Mouse (Mus musculus): ENCODE data around the gene Zp3. TPM values are rescaled to one million over a fixed set of nuclear protein-coding genes. Genes with fewer than 3 reads are reported as not detected.

Gene Zp3
- polyA plus RNA-seq (2014; fragmentation: Illumina TruSeq; extraction: RNeasy Lipid Tissue Mini Kit (QIAGEN cat#74804)) = 2.6 TPM

DNA sequence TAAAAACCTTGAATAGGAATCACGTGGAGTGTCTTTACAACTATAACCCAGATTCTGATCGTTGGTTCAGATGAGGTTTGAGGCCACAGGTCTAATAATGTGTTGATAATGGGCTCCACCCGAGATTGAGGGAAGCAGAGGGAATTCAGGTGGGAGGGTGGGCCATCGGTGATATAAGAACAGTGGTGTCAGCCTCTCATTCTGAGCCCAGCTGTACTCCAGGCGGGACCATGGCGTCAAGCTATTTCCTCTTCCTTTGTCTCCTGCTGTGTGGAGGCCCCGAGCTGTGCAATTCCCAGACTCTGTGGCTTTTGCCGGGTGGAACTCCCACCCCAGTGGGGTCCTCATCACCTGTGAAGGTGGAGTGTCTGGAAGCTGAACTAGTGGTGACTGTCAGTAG, at the start of gene Zp3:
TSS of gene Zp3 (plus strand) at position 196 of the 400 bp plus-strand sequence.

DNA sequence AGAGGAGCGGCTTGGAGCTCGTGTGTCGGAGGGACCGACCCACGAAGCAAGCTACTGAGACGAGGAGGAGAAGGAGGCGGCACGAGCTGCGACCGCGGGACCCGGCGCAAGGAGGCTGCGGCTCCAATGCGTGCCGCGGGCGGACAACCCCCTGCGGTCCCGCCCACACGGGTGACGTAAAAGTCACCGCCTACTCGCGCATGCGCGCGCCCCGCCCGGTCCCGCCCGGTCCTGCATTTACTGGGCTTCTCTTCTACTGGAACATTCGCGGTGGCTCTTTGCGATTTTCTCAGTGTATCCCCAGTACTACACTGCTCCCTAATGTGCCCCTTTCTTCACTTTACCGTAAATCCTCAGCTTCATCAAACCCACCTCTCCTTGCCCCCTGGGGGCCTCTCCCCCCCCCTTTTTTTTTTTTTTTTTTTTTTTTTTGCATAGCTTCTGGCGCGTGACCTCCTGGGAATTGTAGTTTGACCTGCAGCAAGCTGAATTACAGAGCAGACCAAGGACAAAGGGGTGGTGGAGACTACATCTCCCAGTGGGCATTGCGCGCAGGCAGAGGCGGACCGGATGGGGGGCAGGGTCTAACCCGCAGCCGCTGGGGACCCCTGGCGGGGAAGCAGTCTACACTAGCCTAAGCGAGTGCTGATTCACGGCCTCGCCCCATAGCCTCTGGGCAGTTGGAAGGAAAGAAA, 45.3 kb upstream of the Zp3 start, which contains the start of gene Ywhag:
TSS of gene Ywhag (minus strand) at position 136 of the 695 bp plus-strand sequence.

DNA sequence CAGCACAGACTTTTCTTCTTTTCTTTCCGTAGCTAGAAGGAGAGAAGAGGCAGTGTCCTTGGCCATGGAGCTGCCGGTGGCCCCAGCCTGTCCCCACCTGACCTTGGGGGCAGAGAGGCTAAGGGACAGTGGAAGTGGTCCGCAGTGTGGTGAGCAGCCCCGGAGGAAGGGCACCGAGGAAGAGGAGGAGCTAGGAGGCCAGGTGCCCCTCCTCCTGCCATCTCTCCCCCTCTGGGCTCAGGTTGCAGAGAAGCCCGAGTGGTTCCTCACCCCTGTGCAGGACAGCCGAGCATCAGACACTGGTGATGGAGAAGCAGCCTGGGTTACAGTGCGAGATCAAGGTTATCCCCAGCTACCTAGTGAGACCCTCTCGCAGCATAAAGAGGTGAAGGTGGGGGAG, 5.5 kb upstream of the Zp3 start, which contains the start of gene Ssc4d:
TSS of gene Ssc4d (minus strand) at position 167 of the 400 bp plus-strand sequence.

DNA sequence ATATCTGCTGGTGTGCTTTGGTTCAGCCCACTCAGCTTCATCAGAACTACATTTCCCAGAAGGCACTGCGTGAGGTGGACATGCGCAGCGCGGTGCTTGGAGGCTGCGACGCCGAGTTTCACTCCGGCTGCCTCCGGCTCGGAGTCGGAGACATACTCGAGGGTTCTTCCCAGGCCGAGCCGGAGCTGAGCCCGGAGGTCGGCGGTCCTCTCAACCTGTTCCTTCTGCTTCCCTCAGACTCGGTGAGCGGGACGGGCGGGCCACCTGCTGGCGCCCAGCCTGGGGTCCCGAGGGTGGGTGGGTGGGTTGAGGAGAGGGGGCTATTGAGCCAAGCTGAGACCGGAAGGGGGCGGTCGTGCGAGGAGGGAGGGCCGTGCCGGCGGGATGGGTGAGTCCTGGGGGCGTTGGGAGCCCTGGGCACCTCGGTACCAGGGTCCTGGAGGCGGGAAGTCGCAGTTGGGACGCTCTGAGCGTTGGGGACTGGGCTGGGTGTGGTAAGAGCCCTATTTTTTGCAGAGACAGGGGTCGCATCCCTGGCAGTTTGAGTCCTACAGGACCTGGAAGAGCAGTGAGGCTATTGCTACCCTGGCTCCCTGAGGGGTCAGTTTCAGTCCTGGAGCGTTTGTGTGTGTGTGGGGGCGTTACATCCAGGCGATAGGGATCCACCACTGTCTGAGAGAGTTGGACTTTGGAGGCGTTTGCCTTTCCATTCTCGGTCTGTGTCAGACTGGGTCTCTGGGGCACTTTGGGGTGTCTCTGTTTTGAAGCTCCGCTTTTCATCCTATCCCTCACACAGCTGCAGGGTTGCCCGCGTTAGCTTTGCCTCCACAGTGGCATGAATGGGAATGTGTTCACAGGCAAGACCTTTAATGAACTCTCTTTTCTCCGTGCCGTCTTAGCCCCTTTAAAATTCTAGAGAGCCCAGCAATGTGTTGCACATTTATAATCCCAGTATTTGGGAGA, 15.1 kb downstream of the Zp3 start, which contains the start of gene Dtx2:
TSS of gene Dtx2 (plus strand) at position 76 of the 963 bp plus-strand sequence.

Other genes with a start within 250 kb of the Zp3 start
- gene Tmem120a, start 235.7 kb upstream of the Zp3 start, polyA plus RNA-seq (2014; fragmentation: Illumina TruSeq; extraction: RNeasy Lipid Tissue Mini Kit (QIAGEN cat#74804)) = 4.5 TPM
- gene Styxl1, start 201.7 kb upstream of the Zp3 start, polyA plus RNA-seq (2014; fragmentation: Illumina TruSeq; extraction: RNeasy Lipid Tissue Mini Kit (QIAGEN cat#74804)) = 2.7 TPM
- gene Mdh2, start 201.6 kb upstream of the Zp3 start, polyA plus RNA-seq (2014; fragmentation: Illumina TruSeq; extraction: RNeasy Lipid Tissue Mini Kit (QIAGEN cat#74804)) = 28.0 TPM
- gene Srrm3, start 173.2 kb upstream of the Zp3 start, polyA plus RNA-seq (2014; fragmentation: Illumina TruSeq; extraction: RNeasy Lipid Tissue Mini Kit (QIAGEN cat#74804)) = not detected
- gene Hspb1, start 92.2 kb upstream of the Zp3 start, polyA plus RNA-seq (2014; fragmentation: Illumina TruSeq; extraction: RNeasy Lipid Tissue Mini Kit (QIAGEN cat#74804)) = 0.57 TPM
- 149 TPM for gene Ywhag, start 45.5 kb upstream of the Zp3 start, polyA plus RNA-seq (2014; fragmentation: Illumina TruSeq; extraction: RNeasy Lipid Tissue Mini Kit (QIAGEN cat#74804))
- 2.1 TPM for gene Ssc4d, start 5.6 kb upstream of the Zp3 start, polyA plus RNA-seq (2014; fragmentation: Illumina TruSeq; extraction: RNeasy Lipid Tissue Mini Kit (QIAGEN cat#74804))
- 1.2 TPM for gene Dtx2, start 14.7 kb downstream of the Zp3 start, polyA plus RNA-seq (2014; fragmentation: Illumina TruSeq; extraction: RNeasy Lipid Tissue Mini Kit (QIAGEN cat#74804))
- gene Upk3b, start 58.4 kb downstream of the Zp3 start, polyA plus RNA-seq (2014; fragmentation: Illumina TruSeq; extraction: RNeasy Lipid Tissue Mini Kit (QIAGEN cat#74804)) = 6.8 TPM
- gene Upk3bl, start 74.4 kb downstream of the Zp3 start, polyA plus RNA-seq (2014; fragmentation: Illumina TruSeq; extraction: RNeasy Lipid Tissue Mini Kit (QIAGEN cat#74804)) = not detected
- 0.86 TPM for gene Rasa4, start 103.8 kb downstream of the Zp3 start, polyA plus RNA-seq (2014; fragmentation: Illumina TruSeq; extraction: RNeasy Lipid Tissue Mini Kit (QIAGEN cat#74804))
- 4.1 TPM for gene Polr2j, start 136.5 kb downstream of the Zp3 start, polyA plus RNA-seq (2014; fragmentation: Illumina TruSeq; extraction: RNeasy Lipid Tissue Mini Kit (QIAGEN cat#74804))
- 0.57 TPM for gene Lrwd1, start 156.0 kb downstream of the Zp3 start, polyA plus RNA-seq (2014; fragmentation: Illumina TruSeq; extraction: RNeasy Lipid Tissue Mini Kit (QIAGEN cat#74804))
- gene Alkbh4, start 156.0 kb downstream of the Zp3 start, polyA plus RNA-seq (2014; fragmentation: Illumina TruSeq; extraction: RNeasy Lipid Tissue Mini Kit (QIAGEN cat#74804)) = 1.3 TPM
- 1.1 TPM for gene Orai2, start 190.6 kb downstream of the Zp3 start, polyA plus RNA-seq (2014; fragmentation: Illumina TruSeq; extraction: RNeasy Lipid Tissue Mini Kit (QIAGEN cat#74804))
- 39.9 TPM for gene Prkrip1, start 218.9 kb downstream of the Zp3 start, polyA plus RNA-seq (2014; fragmentation: Illumina TruSeq; extraction: RNeasy Lipid Tissue Mini Kit (QIAGEN cat#74804))

Measured in ovary, adult 10 weeks (tissue).